Mouse (Mus musculus) embryo, embryonic 11.5 days (tissue): ENCODE measurements around the gene Zic5.
"Not testable (repeated sequence)": the region's sequence is repeated elsewhere in the genome, so short reads cannot be mapped to it uniquely, and the experiment has no call there.

Experiments used
- DNase-seq: peaks from one replicate; pipeline ENCODE4 v3.0.0-alpha.2; 2012; ENCODE audit warnings: low read depth, low spot score

Zic5 gene

DNA sequence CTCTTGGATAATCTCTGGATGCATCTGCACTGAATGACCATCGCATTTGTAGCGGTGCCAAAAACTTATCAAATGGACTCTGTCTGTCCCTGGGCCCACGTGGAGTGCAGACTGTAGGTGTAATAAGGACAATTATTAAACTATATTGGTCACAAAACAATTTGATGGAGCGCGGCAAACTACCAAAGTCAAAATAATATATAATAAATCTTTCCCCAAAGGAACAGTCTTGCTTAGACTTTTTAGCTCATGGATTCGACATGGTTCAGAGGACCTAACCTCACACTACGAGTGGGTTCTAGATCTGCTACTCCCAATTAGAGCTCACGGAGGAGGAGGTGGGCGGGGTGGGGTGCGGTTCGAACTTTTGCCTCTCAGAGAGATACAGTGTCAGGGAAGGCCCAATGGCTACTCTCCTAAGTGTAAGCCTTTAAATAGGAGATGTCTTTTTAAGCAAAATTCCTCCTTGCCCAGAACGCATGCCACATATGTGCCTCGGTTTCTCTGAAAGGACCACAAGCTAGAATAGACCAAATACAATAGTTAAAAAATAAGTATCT lies 534 bp upstream of the Zic5 start:
- DNase-seq: no peak

DNA sequence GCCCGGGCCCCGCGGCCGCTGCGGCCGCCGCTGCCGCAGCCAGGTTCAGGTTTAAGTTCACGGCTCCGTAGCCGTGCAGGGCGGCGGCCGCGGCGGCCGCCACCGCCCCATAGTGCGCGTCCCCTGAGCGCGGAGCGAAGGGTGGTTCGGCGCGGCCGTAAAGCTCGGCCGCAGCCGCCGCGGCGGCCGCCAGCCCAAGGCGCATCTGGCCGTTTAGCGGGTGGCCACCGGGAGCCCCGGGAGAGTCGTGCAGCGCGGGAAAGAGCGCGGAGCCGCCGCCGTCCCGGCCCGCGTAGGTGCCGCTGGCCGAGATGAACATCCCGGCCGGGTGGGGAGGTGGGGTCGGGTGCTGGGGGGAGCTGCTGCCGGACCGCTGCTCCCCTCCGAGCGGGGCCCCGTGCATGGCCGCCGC lies 1.1 kb downstream of the Zic5 start:
- DNase-seq: no peak

DNA sequence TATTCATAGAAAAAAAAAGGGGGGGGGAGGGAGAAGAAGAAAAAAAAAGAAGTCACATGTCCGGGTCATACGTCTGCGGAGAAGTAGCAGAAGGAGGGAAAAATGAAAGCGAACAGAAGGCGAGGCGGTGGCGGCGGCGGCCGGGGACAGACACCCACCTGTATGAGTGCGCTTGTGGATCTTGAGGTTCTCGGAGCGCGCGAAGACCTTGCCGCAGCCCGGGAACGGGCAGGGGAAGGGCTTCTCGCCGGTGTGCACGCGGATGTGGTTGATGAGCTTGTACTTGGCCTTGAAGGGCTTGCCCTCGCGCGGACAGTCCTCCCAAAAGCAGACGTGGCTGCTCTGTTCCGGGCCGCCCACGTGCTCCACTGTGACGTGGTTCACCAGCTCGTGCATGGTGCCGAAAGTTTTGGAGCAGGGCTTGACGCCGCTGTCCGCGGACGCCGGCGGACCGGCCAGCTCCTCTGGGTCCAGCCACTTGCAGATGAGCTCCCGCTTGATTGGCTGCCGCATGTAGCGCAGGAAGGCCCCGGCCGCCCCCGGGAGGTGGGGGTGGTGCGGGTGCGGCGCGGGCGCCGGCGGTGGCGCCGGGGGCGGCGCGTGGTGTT lies 1.6 kb downstream of the Zic5 start:
- not testable (repeated sequence) for DNase-seq

DNA sequence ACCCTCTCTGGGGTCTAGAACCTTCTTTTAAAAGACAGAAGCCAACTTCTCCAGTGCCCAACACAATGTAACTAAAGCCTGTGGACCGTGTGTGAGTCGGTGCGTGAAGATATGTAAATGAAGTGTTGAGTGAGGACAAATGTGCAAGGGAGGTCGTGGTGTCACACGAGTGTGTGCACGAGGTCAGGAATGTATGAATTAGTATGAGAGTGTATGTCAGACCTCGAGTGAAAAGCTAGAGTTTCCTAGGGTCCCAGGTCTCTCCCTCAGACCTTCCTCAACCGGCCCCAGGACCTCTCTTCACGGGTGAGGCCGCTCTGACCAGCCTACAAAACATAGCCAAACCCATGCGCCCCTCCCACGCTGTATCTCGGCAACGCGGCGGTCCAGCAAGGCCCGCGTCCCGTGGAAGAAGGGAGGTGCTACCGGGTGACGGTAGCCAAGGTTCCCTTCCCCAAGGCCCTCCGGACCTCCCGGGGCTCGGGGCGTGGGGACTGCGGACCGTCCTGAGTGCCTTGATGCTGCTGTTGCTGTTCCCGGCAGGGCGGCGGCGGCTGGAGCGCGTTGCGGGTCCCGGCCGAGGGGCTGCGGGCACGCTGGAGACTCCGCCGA lies 2.3 kb downstream of the Zic5 start:
- no peak for DNase-seq

DNA sequence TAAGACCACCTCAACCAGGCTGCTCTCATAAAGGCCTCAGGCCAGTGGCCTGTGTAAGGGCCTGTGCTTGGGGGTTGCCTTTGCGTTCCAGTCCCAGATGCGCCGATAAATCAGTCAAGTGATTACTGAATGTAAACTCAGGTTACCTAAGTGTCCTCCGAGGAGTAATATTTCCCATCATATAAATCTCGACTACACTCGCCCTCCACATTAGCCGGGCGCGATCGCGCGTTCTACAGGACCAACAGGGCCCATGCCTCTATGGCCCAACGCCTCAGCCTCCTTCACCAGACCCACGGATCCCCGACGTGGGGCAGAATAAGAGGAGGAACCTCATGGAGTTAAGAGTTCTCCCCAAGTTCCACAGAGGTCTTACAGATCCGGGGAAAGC lies 2.8 kb downstream of the Zic5 start:
- no peak for DNase-seq

DNA sequence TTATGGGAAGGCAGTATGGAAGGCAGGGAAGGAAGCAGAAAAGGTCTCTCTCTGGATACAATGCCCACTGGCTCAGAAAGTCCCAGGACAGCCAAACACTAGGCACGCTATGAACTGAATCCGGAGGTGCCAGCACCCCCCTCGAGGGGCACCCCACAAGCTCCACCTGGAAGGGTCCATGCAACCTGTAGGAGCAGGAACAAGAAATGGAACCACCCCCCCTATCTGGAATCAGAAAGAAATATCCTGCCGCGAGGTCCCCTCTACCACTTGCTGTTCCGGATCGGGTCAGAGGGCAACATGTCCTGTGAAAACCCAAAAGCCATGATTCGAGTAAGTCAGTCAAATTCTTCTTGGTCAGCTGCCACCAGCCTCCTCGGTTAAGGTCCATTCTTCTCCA lies 3.5 kb downstream of the Zic5 start:
- no peak for DNase-seq

DNA sequence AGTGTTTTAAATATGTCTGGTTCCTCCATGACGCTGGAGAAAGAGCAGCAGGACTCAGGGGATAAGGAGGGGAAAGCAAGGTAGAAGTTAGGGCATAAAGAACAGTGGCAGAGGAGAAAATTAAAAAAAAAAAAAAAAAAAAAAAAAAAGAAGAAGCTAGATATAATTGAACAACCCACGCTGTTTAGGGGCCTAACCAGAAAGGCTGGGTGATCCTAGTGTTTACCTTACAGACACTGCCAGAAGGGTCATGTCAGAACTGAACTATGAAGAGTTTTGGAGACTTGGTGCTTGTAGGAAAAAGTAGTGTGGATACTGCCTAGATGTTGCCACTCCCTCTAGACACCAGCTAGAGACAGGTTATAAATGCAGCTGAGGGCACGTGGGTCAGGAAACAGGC lies 4.0 kb downstream of the Zic5 start:
- no peak for DNase-seq

DNA sequence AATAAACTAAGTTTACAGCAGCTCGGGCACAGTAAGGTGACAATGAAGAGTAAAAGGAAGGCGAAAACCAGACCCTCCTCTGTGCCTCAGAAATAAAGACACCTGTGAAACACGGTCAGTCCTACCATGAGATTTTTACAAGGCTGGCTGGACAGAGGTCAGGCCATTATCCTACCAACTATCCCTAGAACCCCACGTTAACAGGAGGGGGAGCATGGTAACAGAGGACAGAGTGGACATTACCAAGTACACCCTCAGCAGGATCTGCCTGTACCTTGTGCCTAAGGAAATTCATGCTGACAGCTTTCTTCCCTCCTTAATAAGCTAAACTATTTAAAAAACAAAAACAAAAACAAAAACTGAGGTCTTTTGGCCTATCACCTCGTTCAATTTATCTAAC lies 5.3 kb downstream of the Zic5 start:
- DNase-seq: no peak

DNA sequence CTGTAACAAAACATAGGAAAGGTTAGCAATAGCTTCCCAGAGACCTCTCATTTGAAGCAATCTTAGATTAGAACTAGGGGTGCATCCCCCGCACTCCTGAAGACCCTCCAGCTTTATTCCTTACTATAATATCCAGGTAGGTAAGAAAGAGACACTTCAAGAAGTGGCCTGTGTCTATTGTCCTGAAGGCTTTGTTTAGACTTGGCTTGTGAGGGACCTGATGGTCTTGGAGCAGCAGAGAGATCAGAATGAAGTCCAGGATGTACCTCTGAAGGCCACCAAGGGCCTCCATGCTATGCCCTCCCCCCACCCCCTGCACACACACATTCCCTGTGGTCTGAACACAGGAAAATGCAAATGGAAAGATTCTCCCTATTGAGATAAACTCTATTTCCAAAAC lies 5.7 kb downstream of the Zic5 start:
- DNase-seq: no peak

DNA sequence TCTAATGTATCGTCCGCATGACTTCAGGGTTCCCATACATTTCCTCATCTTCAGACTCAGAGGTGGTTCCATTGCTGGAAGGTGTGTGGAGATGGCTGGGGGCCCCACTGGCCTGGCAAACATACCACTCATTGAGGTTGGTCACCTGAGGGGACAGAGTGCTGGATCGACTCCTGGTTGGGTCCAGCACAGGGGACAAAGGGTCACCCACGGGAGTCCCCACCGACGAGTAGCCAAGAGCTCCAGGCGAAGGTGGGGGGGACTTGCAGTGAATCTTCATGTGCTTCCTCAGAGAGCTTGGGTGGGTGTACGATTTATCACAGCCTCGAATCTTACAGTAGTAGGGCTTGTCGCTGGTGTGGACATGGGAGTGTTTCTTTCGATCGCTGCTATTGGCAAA lies 6.1 kb downstream of the Zic5 start:
- DNase-seq: not testable (repeated sequence)

DNA sequence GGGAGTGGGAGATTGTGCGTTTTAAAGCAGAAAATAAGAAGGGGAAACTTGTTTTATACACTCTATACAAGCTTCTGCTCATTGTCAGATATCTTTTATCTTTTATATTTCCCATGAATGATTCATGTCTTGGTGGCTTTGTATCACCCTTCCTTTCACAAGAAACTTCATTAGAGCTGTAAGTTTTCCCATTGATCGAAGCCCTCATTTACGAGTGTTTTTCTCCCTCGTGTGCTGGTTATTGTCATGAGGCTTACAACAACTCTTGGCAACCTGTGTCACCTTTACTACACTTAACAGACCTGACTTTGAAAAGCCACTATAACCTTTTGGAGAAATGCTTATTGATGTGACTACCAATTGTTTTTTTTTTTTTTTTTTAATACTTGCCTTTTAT lies 9.9 kb downstream of the Zic5 start:
- no peak for DNase-seq

DNA sequence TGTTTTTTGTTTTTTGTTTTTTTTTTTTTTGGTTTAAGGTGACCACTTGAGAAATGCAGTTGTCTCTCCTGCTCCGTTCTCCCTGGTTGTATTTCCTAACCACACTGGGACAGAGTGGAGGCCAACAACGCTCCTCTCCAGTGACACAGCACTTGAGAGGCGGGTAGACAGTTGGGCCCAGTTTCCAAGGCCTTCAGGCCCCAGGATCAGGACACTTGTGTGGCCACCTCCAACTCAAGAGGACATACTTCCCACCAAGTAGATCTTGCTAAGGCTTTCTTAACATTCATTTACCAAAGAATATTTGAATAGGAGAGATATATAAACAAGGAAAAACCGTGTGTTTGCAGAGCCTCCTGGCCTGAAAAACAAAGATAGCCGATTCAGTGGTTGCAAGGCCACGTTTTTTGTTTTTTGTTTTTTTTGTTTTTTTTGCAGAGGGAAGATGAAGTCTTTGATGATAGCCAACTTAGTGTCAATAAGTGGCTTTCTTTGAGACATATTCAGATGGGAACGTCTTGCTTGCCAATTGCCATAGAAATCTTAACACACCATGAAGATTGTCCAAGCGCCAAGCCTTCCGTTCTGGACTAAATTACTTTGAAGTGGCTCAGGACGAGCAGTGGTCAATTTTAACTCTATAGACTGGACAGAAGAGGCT lies 10.4 kb downstream of the Zic5 start:
- DNase-seq: no peak

DNA sequence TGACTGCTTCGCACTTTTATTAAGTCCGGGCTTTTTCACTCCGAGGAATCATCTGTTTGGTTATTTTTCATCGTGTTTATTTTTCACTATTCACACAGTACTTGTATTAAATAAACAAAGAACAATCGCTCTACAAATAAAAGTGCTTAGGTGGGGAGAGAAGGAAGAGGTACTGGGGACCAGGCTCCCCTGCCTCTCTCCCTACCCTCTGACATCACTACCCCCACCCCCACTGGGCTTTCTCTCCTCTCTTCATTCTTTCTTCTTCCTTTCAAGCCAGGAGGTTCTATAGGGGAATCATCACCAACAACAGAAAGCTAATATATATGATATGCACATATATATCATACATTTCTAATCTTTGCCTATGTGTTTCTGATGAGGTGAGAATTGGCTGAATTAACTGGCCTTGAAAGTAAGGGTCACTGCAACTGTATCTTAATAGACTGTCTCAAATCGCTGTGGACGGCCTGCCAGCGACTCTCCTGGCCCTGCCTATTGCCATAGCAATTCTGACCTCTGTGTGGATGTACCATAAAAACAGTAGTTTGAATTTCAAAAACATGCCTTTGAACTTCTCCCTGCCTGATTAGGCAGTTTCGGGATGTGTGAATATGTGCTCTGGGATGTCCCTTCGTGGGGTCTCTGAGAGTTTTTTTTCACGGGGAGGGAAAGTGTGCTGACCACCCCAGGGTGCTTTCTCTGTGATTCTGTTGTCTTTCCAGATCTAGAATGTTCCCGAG lies 11.3 kb downstream of the Zic5 start:
- DNase-seq: no peak

DNA sequence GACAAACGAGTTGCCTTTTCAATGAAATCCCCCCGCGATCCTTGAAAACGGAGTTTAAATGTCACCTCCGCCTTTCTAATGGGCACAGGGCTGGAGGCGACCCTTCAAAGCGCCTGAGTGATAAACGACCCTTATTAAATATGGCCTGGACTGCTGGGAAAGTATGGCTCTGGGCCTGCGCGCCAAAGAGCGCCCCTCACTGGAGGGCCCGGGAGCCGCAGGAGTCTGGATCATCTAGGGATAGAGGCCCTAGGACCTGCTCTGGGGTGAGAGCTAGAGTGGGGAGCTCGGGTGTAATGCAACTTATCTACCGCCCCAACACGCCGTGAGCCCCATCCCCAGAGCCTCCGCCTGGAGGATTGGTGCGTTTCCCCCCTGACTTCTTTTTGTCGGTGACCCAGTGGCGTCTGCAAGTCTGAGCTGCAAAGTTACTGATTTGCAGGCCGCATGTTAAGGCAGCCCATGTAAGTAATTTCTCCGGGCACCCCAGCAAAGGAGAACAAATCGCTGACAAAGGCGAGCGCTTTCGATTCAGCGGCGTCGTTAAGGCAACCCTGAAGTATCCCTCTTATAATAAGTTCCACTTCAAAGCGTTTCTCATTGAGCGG lies 12.0 kb downstream of the Zic5 start:
- no peak for DNase-seq

DNA sequence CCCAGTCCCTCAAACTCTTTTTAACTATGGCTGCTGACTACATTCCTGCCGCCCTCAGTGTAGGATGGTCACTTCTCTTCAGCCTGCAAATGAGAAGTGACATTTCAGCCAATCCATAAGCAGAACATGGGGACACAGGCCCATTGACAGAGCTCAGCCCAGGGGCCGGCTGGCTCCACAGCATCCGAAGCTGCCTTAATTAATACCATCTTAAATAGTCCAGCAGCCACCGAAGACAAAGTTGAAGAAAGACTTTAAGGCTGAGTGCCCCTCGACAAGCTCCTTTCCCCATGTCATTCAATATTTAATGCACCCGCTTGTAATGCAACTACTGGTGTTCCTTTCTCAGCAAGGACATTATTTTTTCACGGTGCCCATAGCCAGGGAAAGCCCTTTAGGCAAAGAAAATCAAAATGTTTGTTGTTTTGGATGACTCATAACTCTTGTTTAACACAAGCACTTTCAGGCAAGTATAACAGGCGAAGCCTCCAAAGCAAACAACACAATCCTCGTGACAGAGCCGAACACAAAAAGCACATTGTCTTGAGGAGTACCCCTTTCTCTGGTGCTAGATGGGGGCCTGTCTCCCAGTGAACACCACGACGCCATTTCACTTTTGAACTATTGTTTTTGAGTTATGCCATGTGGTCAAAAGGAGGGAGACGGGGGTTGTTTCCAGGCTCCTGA lies 12.6 kb downstream of the Zic5 start:
- no peak for DNase-seq

DNA sequence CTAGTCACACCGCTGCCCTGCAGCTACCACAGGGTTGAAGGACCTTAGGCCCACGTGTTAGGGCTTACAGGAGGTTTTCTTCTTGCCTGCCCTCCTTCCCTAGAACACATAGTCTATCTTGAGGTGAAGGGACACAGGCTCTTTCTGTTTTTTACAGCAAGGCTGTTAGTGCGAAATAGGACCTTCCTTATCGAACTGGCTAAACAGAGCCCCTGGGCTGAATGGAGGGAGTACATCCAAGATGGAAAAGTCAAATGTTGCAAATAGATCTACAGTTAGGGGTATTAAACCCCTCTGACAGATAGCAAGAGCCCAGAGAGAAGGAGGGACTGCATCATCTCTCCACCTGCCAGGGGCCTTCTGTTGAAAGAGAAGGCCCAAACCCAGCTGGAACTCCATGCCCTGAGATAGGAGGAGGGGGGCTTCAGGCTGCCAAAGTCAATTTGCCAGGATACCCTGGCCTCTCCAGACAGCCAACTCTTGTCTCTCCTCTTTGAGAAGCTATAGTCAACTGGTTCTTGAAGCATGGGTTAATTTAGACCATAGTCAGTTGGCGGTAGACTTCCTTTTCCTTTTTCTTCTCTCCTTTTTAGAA lies 13.8 kb downstream of the Zic5 start:
- DNase-seq: no peak

DNA sequence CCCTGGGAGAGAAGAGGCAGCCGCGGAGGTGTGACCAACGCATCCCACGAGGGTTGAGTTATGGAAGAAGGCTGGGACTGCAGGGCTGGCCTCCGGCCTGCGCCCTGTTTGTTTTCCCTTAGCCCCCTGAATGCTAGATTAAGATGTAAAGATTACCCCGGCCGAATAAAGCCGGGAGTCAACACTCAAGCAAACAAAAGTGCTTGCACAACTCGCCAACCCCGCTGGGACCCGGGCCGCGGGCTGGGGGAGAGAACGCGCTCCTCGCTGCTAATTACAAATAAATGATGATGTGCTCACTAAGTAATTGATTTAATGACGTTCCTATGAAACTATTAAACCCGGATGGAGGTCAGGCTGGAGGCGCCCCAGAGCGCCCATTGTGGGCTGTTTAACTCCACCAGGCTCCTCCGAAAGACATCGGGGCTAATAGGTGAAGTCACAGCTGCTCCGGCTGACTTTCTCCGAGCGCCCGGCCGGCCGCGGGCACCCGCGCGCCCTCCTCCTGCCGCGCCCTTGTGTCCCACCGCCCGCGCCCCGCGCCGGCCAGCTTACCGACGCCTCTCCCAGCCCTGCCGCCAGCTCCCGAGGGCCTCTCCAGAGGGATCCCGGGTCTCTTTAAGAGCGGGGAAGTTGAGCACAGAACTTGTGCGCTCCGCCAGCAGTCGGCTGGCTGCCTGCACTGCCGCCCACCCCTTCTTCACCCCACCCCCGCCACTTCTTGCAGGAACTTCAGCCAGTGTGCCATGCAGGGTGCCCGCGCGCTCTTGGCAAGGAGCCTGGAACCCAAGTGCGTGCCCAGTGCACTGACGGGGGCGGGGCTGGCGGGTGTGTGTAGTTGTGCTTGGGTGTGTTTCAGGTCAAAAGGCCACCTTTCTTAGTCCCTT lies 14.7 kb downstream of the Zic5 start, which contains the start of gene Gm5089:
Gene Gm5089 (minus strand): TSS at position 620 of the 887 bp plus-strand sequence.
- DNase-seq: no peak

DNA sequence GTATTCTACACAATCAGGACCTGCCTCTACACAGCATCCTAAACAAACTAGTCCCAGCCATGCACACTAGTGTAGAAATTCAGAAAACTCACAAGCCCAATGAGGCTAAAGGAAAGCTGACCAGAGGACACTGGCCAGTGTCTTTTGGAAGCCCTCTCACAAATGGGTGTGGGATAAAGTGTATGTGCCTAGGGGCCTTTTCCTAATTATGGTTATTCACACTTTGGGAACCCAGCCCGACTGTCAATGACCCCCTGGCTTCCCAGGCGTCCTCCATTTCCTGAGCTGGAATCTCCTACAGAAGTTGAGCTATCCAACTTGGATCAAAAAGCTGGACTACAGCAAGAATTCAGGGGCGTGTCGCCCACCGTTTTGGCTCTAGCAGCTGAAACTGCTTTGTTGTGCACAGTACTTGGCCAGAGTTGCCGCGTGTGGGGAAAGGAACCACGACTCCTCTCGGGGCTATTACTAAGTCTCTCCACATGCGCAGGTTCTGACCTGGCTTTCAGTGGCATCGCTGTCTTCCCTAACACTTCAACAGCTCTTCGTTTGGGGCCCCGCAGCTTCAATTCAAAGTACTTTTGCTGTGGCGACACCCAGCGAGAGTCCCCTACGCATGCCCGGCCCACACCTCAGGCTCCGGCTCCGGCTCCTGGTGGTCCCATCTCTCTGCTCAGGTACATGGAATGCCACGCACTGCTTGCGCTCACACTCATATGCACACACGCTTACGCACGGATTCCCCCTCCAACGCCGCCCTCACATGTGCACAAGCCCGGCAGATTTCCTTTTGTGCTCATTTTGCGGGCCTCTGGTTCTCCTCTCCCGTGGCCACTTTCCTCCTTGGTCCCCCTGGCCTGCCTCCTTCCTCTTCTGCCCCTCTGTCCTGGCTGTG lies 15.6 kb downstream of the Zic5 start:
- no peak for DNase-seq

DNA sequence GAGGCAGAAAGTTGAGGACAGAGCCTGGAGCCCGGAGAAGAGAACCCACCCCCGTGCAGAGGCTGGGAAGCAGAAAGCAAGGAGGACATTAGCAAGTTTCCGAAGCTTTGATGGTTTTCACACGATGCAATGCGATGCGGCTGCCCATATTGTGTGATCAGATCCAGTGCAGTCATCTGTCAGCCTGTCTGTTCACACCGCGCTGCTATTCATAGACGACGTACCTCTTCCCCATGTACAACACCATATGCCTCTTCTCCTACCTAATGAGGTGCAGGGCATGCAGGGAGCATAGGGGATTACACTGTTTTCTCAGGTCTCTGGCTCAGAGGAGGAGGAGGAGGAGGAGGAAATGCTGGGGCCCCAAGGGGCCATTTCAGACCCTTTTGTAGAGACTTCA lies 28.6 kb downstream of the Zic5 start:
- DNase-seq: no peak
